Mouse (Mus musculus): ENCODE data around the gene Col18a1. TPM values are rescaled to one million over a fixed set of nuclear protein-coding genes. Genes with fewer than 3 reads are reported as not detected.
A peak's percentile ranks its signal among the peaks of the same experiment; 100 is the strongest.

Col18a1 gene
- polyA plus RNA-seq, 1 experiment from 2014 or later, result 22.9 TPM

DNA sequence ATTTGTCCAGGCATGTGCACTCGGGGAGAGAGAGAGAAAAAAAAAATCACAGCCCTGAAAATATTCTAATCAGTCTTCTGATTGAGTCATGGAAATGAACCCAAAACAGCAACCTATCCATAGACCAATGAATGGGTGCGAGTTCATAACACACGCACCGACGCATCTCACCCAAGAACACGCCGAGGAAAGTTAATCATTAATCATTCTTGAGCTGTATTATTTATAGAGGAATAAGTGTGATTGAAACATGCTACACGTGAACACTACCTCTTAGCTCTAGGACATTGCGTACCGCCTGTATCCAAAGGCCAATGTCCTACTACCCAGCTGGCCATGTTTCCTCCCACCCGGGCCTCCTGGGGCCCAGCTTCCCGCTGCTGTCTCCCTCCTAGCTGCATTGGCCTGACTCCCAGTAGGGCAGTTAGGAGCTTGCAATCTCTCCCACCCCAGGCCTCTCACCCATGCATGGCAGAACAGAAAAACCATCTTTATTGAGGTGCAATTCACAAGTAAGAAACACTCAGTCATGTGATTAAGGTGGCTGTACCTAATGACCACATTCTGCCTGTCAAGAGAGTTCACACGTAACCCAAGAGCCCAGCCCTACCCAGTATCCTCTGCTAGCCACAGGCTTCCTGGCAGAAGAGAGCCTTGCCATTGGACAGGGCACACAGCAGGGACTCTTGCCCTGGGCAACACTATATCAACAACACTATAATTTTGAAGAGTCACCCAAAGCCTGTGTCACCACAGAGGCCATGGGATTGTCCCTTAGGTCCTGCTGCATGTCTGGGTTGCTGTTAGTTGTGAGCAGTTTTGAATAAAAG is 143.8 kb downstream of the Col18a1 start:
- DNase-seq (ENCODE audit: low spot score), result no peak

DNA sequence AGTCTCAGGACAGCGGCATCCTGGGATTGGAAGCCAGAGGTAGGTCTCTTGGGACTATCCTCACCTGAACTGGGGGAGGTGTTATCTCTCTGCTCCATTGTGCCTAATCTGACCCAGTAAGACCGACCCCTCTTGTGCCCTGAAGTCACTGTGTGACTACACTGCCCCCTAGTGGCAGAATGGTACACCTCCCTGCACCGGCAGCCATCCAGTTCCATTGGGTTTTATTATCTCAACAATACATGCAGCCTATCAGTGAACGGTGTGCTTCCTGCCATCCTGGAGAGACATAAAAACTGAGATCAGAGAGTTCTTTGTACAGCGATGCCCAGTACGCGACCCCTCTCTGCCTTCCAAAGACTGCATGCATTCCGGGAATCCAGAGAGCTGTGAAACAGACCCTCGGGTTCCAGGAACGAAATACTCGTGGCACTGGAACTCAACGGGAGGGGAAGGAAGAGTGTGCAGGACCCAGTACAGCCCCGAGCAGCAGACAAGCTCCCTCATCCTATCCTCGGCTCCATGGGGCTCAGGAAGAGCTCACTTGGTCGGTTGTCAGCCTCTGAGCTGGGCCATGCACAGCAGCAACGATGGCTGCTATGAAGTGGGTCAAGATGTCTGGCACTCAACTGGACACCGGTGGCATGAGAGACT is 144.8 kb downstream of the Col18a1 start:
- peak; percentile 77 for DNase-seq (ENCODE audit: low spot score)

DNA sequence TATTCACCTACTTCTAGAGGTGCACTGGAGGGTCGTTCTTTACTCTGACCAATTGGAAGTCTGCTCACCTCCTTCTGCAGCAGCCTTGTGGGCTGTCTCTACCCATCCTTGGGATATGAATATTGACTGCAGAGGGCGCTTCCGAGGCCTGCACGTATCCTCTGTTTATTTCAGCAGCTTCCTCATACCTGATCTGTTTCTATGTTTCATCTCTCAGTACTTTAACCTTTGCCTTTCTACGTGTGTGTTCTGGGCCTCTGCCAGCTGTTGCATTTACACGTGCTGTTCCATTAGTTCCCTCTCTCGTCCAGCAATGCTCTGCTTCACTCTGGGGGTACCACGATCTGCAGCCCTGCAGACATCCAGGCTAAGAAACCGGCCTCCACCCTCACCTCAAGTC is 148.7 kb downstream of the Col18a1 start:
- DNase-seq (ENCODE audit: low spot score), result no peak

DNA sequence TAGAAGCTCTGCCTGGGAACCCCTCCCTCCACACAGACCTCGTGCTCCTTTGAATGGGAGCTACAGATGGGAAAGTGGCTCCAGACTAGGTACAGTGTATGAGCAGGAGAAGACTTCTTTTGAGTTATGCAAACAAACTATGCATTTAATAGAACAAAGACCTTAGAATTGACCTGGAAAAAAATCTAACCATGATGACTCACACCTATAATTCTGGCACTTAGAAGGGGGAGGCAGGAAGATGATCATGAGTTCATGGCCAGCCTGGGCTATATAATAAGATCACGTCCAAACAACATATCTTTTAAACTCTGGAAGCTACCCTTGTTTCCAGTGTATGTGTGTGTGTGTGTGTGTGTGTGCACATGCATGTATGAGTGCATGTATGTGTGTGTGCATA is 149.3 kb downstream of the Col18a1 start:
- no peak for DNase-seq (ENCODE audit: low spot score)

DNA sequence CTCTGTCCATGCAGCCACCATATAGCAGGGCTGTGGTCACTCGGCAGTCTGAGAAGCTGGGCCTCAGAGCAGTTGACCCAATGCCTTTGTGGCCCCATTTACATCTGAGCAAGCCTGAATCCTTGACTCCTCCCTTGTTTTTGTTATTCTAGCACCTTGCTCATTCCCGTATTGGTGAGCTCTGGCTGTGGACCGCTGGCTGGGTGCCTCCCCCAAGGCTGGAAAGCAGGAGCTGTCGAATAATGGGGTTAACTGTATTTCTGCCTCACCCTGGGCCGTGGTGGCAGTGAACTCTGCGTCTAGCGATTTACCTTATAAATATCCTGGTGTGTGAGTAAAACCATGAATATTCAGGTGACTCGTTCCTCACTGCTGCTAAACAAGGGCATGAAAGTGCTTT is 149.8 kb downstream of the Col18a1 start:
- DNase-seq (ENCODE audit: low spot score), result no peak

DNA sequence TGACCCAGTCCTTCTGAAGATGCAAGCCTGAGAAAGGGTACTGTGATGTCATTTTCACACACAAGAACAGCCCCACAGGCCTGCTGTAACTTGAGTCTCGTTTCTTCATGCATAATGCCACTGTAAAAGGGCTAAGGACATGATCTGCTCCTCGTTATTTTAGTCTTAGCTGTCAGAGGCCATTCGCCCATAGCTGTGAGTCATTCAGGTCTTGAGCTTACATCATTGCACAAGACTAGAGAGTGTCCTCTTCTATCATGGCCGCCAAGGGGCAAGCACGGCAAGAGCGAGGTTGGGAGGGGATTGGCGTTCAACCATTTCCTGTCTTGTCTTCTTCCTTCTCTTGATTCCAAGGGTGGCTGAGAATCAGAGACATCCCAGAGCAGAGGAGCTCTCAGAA is 150.3 kb downstream of the Col18a1 start:
- DNase-seq (ENCODE audit: low spot score), result no peak

DNA sequence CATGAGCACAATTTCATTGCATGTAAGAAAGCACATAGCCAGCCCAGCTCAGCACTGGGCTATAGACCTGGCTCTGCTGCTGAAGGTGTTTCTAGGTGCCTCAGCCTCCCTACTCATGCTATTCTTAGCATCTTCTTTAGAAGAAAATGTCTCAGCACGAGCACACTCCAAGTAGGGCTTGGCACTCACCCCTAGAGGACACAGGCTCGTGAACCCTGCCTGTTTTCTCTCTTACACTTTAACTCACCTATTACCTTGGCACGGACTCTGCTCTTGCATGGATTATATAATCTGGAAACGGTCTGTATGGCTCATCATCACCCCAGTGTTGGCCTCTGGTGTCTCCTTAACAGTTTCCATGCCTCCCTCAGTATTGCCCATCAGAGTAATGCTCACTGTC is 154.7 kb downstream of the Col18a1 start:
- DNase-seq (ENCODE audit: low spot score), result no peak

DNA sequence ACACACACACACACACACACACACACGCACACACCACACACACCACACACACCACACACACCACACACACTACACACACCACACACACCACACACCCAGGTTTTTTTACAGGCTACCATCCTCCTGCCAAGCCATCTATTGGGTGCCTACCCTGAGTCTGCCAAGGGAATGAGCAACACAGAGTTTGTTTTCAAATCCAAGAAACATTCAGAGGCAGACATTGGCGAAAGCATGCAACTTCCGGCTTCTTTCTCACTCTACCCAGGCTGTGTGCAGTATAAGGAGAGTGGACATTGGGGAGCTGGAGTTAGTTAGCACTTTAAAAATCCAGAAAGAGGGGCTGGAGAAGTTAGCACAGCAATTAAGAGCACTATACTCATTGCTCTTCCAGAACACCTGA is 157.7 kb downstream of the Col18a1 start:
- DNase-seq (ENCODE audit: low spot score), result no peak

DNA sequence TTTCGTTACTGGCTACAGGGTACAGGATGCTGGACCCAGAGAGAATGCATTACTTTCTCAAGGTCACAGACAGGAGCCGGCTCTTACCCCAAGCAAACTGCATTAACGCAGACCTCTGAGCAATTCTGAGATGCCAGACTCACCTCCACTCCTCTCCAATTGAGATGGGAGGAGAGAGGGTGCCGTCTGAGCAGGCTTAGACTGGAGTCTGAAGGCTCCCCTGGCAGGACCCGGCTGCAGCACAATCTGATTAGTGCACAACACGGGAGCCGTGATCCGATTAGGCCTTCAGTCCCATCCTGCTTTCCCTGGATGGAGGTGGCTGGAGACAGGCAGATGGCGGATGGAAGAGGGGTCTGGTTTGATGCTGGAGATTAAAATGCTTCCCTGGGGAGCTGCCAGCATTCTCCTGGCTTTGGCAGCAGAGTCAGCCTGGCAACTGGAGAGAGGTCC is 158.2 kb downstream of the Col18a1 start:
- no peak for DNase-seq (ENCODE audit: low spot score)

DNA sequence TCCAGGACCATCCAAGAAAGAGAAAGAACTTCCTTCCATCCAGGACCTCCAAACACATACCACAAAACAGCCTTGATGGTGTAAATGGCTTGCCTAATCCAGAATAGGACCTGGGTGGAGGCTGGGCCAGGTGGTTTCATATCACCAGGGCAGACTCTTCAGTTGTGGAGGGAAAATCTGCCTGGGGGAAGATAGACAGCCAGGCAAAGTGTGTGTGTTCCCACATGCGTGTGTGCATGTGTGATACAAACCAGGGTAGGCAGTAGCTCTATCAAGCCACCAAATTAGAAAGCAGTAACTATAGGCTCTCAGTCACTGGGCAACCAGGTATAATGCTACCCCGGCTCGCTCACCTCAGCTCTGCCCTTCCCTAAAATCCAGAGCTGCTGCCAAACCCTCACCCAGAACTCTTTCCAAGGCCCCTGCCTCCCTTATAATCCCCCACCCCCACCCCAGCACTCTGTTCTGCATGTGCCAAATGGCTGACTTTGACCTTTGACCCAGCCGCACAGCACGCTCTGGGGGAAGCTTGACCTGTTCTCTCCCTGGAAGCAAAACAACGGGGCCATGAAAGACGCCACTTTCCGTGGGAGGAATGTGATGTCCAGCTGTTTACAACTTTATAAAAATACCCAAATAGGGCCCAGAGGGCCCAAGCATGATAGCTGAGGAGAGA is 158.8 kb downstream of the Col18a1 start:
- no peak for DNase-seq (ENCODE audit: low spot score)

DNA sequence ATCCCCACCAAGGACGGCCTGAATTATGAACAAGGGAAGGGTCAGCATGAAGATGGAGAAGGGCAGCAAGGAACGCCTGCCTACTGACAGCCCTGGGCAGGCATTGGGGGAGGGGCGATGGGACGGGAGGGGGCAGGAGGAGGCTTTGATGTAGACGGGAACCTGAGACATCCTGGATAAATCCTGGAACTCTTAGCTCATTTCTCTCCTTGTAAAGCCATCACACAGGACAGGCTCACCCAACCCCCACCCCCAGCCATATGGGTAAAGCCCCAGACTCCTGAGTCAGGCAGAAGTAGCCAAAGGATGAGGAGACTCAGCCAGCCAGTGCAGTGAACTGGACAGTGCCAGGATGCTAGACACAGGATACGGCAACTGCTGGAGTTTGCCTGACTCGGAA is 161.4 kb downstream of the Col18a1 start:
- DNase-seq (ENCODE audit: low spot score), result no peak

Other genes with a start within 250 kb of the Col18a1 start
- 10.3 and 10.5 TPM in 2 replicates for gene Pcbp3, start 204.7 kb downstream of the Col18a1 start, polyA plus RNA-seq (2015; fragmentation: Nextera tagmentation; extraction: Ambion mirVana)
- gene Slc19a1, start 134.3 kb downstream of the Col18a1 start, polyA plus RNA-seq (2015; fragmentation: Nextera tagmentation; extraction: Ambion mirVana), result 23.6 and 24.4 TPM in 2 replicates
- gene Pofut2, start 92.7 kb upstream of the Col18a1 start, polyA plus RNA-seq (2015; fragmentation: Nextera tagmentation; extraction: Ambion mirVana), result 34.0 and 35.0 TPM in 2 replicates

Data from thymus, postnatal 0 days (tissue).